Mouse (Mus musculus) CD8-positive naive resting alpha-beta T cell, adult 2 months (primary cell): ENCODE results near the gene Smim14.
A peak's percentile ranks its signal among the peaks of the same experiment; 100 is the strongest.
"Not testable (repeated sequence)": the region's sequence is repeated elsewhere in the genome, so short reads cannot be mapped to it uniquely, and the experiment has no call there.

ENCODE experiments used
- DNase-seq, 2 experiments: peaks; one replicate each; pipeline ENCODE4 v3.0.0; 2022; ENCODE audit warnings: low read depth in 2 of 2, low spot score in 2 of 2

The Smim14 gene

GRCm38 (mm10) chr5:65524831-65525230 is 12.2 kb downstream of the Smim14 start:
- DNase-seq: no peak

- DNase-seq: no peak
Observed at GRCm38 (mm10) chr5:65521803-65522202, 15.2 kb downstream of the Smim14 start.

- peak in 1 of 2 experiments; percentile 32 for DNase-seq
Observed at GRCm38 (mm10) chr5:65514635-65515278, 22.2 kb downstream of the Smim14 start.

- DNase-seq: no peak
Observed at GRCm38 (mm10) chr5:65513506-65513905, 23.5 kb downstream of the Smim14 start.

- no peak for DNase-seq
Observed at GRCm38 (mm10) chr5:65508395-65508794, 28.6 kb downstream of the Smim14 start.

- no peak for DNase-seq
Observed at GRCm38 (mm10) chr5:65505786-65506185, 31.2 kb downstream of the Smim14 start.

GRCm38 (mm10) chr5:65501407-65501806 is 35.6 kb downstream of the Smim14 start:
- DNase-seq: no peak

GRCm38 (mm10) chr5:65500231-65500630 is 36.8 kb downstream of the Smim14 start:
- DNase-seq: peak; percentile 15 to 51

GRCm38 (mm10) chr5:65492716-65493531 is 44.1 kb downstream of the Smim14 start, which contains the start of gene Gm43552:
Gene Gm43552 (minus strand): TSS chr5:65492833.
- peak; percentile 94 to 98 for DNase-seq

GRCm38 (mm10) chr5:65491767-65492715 is 44.9 kb downstream of the Smim14 start:
- DNase-seq: peak; percentile 75 to 76

GRCm38 (mm10) chr5:65489830-65490229 is 47.2 kb downstream of the Smim14 start:
- DNase-seq: no peak

- DNase-seq: no peak
Observed at GRCm38 (mm10) chr5:65488725-65489124, 48.3 kb downstream of the Smim14 start.

- no peak for DNase-seq
Observed at GRCm38 (mm10) chr5:65487381-65487780, 49.6 kb downstream of the Smim14 start.

GRCm38 (mm10) chr5:65486514-65486913 is 50.5 kb downstream of the Smim14 start:
- no peak for DNase-seq

GRCm38 (mm10) chr5:65482996-65483395 is 54.0 kb downstream of the Smim14 start:
- DNase-seq: no peak

- no peak for DNase-seq
Observed at GRCm38 (mm10) chr5:65480511-65480910, 56.5 kb downstream of the Smim14 start.

- DNase-seq: no peak
Observed at GRCm38 (mm10) chr5:65479681-65480445, 57.1 kb downstream of the Smim14 start.

- peak in 1 of 2 experiments; percentile 15 for DNase-seq
Observed at GRCm38 (mm10) chr5:65478224-65478623, 58.8 kb downstream of the Smim14 start.

- not testable (repeated sequence) for DNase-seq
Observed at GRCm38 (mm10) chr5:65476739-65477138, 60.2 kb downstream of the Smim14 start.

GRCm38 (mm10) chr5:65475806-65476205 is 61.2 kb downstream of the Smim14 start:
- DNase-seq: no peak
